Mouse (Mus musculus): ENCODE results near the gene Cops4.

- no peak for TF ChIP-seq POLR2A (IDR thresholded peaks at IDR 0.05; ENCODE audit: borderline replicate concordance, extremely low read depth, insufficient read depth, insufficient read length, poor library complexity, severe bottlenecking)
- no peak for TF ChIP-seq CTCF (IDR thresholded peaks at IDR 0.05; ENCODE audit: borderline replicate concordance, extremely low read depth, insufficient read depth, insufficient read length)
These were observed 5.2 kb downstream of the Cops4 start for GRCm38 (mm10) chr5:100523331-100523730.
